Mouse (Mus musculus): ENCODE measurements around the gene Igf1r.

- TF ChIP-seq POLR2A (IDR thresholded peaks at IDR 0.05; ENCODE audit: borderline replicate concordance, control insufficient read depth, low read depth, low read length): no peak
- no peak for TF ChIP-seq CTCF (IDR thresholded peaks at IDR 0.05; ENCODE audit: control insufficient read depth, insufficient read depth, low read length)
Measured at GRCm38 (mm10) chr7:68054498-68054897, 101.9 kb downstream of the Igf1r start.
